ENCODE assay signal across 11 mouse cellular contexts in the genomic region with DNA sequence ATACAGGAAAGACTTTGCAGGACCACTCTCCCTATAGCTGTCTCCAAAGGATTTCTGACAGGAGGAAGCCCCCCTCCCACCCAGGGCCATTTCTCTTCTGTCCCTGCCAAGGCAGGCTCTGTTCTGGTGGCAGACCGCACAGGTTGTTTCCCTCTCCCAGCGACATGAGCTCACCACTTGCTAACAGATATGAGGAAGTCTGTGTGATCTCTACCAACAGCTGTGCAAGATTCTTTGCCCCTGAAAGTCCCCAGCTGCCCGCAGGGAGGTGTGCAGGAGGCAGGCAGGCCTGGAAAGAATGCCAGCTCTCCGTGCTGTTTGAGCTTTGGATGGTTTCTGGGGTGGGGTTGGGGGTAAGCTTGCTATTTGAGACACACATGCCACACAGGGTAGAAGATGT. TPM values are rescaled to one million over a fixed set of nuclear protein-coding genes. Genes with fewer than 3 reads are reported as not detected.
A peak's percentile ranks its signal among the peaks of the same experiment; 100 is the strongest.
DNase-seq lines count a peak whose midpoint lies in the region; ATAC-seq and TF ChIP-seq lines count a peak whose summit lies in the region.
"Had no signal": no experiment of that assay in that cellular context is flagged by ENCODE, and none has a peak within 500 bp of the region (broad histone marks: within the 10 kb centered on the region; RNA-seq: fewer than 3 reads in every experiment).

No protein-coding gene starts in this region.

- 17% methylated on average over 4 of the region's 4 CpGs for WGBS in hindbrain, postnatal 0 days
- WGBS in hindbrain, embryonic 14.5 days = 11% methylated on average over 4 of the region's 4 CpGs
- WGBS in forebrain, embryonic 15.5 days = 6% methylated on average over 4 of the region's 4 CpGs

- H3K9me3 ChIP-seq in hindbrain, postnatal 0 days (ENCODE audit: low read length) = no peaks in the 10 kb centered on the region
- H3K9me3 ChIP-seq in hindbrain, embryonic 14.5 days (ENCODE audit: control insufficient read depth, low read length) = no peaks in the 10 kb centered on the region
- H3K9me3 ChIP-seq in forebrain, embryonic 15.5 days = no peaks in the 10 kb centered on the region
- H3K9me3 ChIP-seq: liver, embryonic 13.5 days had no signal

- no peak for TF ChIP-seq CTCF in hindbrain, postnatal 0 days (IDR thresholded peaks at IDR 0.05; ENCODE audit: low read depth)

- H3K9ac ChIP-seq in hindbrain, postnatal 0 days (replicated peaks; ENCODE audit: low read length) = no peak overlapping the region
- no peak overlapping the region for H3K9ac ChIP-seq in hindbrain, embryonic 14.5 days
- H3K9ac ChIP-seq in forebrain, embryonic 15.5 days (replicated peaks) = 0 out of 2 replicates have a peak overlapping the region, but pooled peaks have one; percentile 0
- H3K9ac ChIP-seq: liver, embryonic 13.5 days had no signal

- H3K27ac ChIP-seq in hindbrain, postnatal 0 days = no peak overlapping the region
- no peak overlapping the region for H3K27ac ChIP-seq in hindbrain, embryonic 14.5 days
- peak overlapping the region; percentile 79 for H3K27ac ChIP-seq in forebrain, embryonic 15.5 days (replicated peaks)
- H3K27ac ChIP-seq: liver, embryonic 13.5 days had no signal

- peaks cover 4% of the 10 kb centered on the region; the same call in 1 of the 2 replicates for H3K4me1 ChIP-seq in hindbrain, postnatal 0 days (ENCODE audit: insufficient read depth, low read length)
- no peaks in the 10 kb centered on the region for H3K4me1 ChIP-seq in hindbrain, embryonic 14.5 days (replicated peaks; ENCODE audit: control insufficient read depth, insufficient read depth, low read length)
- H3K4me1 ChIP-seq in forebrain, embryonic 15.5 days = peaks cover 39% of the 10 kb centered on the region
- H3K4me1 ChIP-seq: liver, embryonic 13.5 days had no signal

- no peak for TF ChIP-seq POLR2A in myocyte (IDR thresholded peaks at IDR 0.05; ENCODE audit: insufficient read length, low read depth)

- no peaks in the 10 kb centered on the region for H3K79me2 ChIP-seq in myocyte (ENCODE audit: control insufficient read depth, insufficient read depth)

- no peaks in the 10 kb centered on the region for H3K27me3 ChIP-seq in hindbrain, postnatal 0 days (ENCODE audit: insufficient read depth, low read length)
- H3K27me3 ChIP-seq in hindbrain, embryonic 14.5 days (ENCODE audit: control insufficient read depth, insufficient read depth, low read length) = no peaks in the 10 kb centered on the region
- no peaks in the 10 kb centered on the region for H3K27me3 ChIP-seq in forebrain, embryonic 15.5 days
- H3K27me3 ChIP-seq in myocyte (ENCODE audit: control insufficient read depth, insufficient read depth, insufficient read length) = peaks cover 12% of the 10 kb centered on the region

- H3K4me2 ChIP-seq in hindbrain, postnatal 0 days (ENCODE audit: low read depth, low read length) = no peak overlapping the region
- no peak overlapping the region for H3K4me2 ChIP-seq in hindbrain, embryonic 14.5 days (replicated peaks)
- H3K4me2 ChIP-seq in forebrain, embryonic 15.5 days (replicated peaks) = no peak overlapping the region
- no peak overlapping the region for H3K4me2 ChIP-seq in myocyte (ENCODE audit: low read depth)
- H3K4me2 ChIP-seq: heart, embryonic 11.5 days; liver, embryonic 13.5 days had no signal

- H3K4me3 ChIP-seq in hindbrain, postnatal 0 days (ENCODE audit: low read length) = no peak overlapping the region
- no peak overlapping the region for H3K4me3 ChIP-seq in hindbrain, embryonic 14.5 days (replicated peaks; ENCODE audit: low read length)
- H3K4me3 ChIP-seq in forebrain, embryonic 15.5 days = no peak overlapping the region
- no peak overlapping the region for H3K4me3 ChIP-seq in myocyte
- H3K4me3 ChIP-seq: liver, embryonic 13.5 days had no signal

- DNase-seq in hindbrain, postnatal 0 days (ENCODE audit: low spot score) = peak; percentile 38
- no peak for DNase-seq in hindbrain, embryonic 14.5 days (ENCODE audit: low spot score)
- no peak for DNase-seq in frontal cortex, postnatal 10 days (ENCODE audit: low spot score in 2 of 2)
- no peak for DNase-seq in adrenal gland, postnatal 25 days
- DNase-seq: kidney, adult 2 months; liver, embryonic 13.5 days; right cerebral cortex, postnatal 14 days had no signal

- ATAC-seq in hindbrain, postnatal 0 days = peak; percentile 44; the same call in 1 of the 2 replicates
- no peak for ATAC-seq in hindbrain, embryonic 14.5 days (ENCODE audit: low FRiP score)
- ATAC-seq in common myeloid progenitor, adult 5-6 weeks (replicated peaks; ENCODE audit: low read depth, poor library complexity, severe bottlenecking) = peak; percentile 90
- ATAC-seq in forebrain, embryonic 15.5 days (replicated peaks) = 0 out of 2 replicates have a peak, but pooled peaks have one; percentile 6

- H3ac ChIP-seq in myocyte (ENCODE audit: control insufficient read depth, insufficient read length) = no peak overlapping the region

- no peaks in the 10 kb centered on the region for H3K36me3 ChIP-seq in hindbrain, postnatal 0 days (ENCODE audit: insufficient read depth, low read length)
- no peaks in the 10 kb centered on the region for H3K36me3 ChIP-seq in hindbrain, embryonic 14.5 days (replicated peaks; ENCODE audit: control insufficient read depth, insufficient read depth)
- H3K36me3 ChIP-seq in forebrain, embryonic 15.5 days = no peaks in the 10 kb centered on the region
- H3K36me3 ChIP-seq in myocyte (ENCODE audit: control insufficient read depth, insufficient read depth) = no peaks in the 10 kb centered on the region
- H3K36me3 ChIP-seq: liver, embryonic 13.5 days had no signal

TF ChIP-seq in myocyte, 11 proteins besides CTCF, POLR2A, EP300 and RAD21:
- TF ChIP-seq CEBPB (IDR thresholded peaks at IDR 0.05; ENCODE audit: insufficient read depth, poor library complexity, severe bottlenecking) (no peak), MAX (IDR thresholded peaks at IDR 0.05; ENCODE audit: low read depth) (no peak), E2F4 (IDR thresholded peaks at IDR 0.05; ENCODE audit: insufficient read depth) (no peak), MYOD1 (IDR thresholded peaks at IDR 0.05; ENCODE audit: control insufficient read depth in 1 of 3, insufficient read length in 2 of 3, low read depth in 2 of 3) (peak in 2 of 3 experiments; percentile 69 to 70), MYOG (IDR thresholded peaks at IDR 0.05; ENCODE audit: control insufficient read depth in 1 of 3, insufficient read depth in 1 of 3, insufficient read length in 2 of 3, low read depth in 2 of 3) (peak in 1 of 3 experiments; percentile 61), TCF3 (IDR thresholded peaks at IDR 0.05; ENCODE audit: insufficient read length, low read depth) (no peak), SRF (IDR thresholded peaks at IDR 0.05; ENCODE audit: control insufficient read depth, insufficient read length, low read depth) (no peak), TCF12 (IDR thresholded peaks at IDR 0.05; ENCODE audit: insufficient read depth, poor library complexity, severe bottlenecking) (no peak)

RNA-seq across cellular contexts. Expression of gene Parp11, which starts 38.9 kb away (rescaled TPM):
- total RNA-seq in hindbrain, postnatal 0 days (2014; rRNA removed) = 38.9 and 39.6 TPM in 2 replicates
- 43.0 and 43.9 TPM in 2 replicates for polyA plus RNA-seq in hindbrain, postnatal 0 days (2015; fragmentation: Nextera tagmentation; extraction: Ambion mirVana)
- polyA plus RNA-seq in hindbrain, embryonic 14.5 days (2014; fragmentation: Nextera tagmentation; extraction: Ambion mirVana) = 85.8 and 95.7 TPM in 2 replicates
- total RNA-seq in common myeloid progenitor, adult 5-6 weeks (2017) = 24.1 and 36.8 TPM in 2 replicates
- polyA plus RNA-seq in forebrain, embryonic 15.5 days (2015; fragmentation: Nextera tagmentation; extraction: Ambion mirVana) = 80.1 and 82.1 TPM in 2 replicates
- polyA plus RNA-seq in myocyte (2012; fragmentation: generic; extraction: Trizol) = 4.3 TPM
- 18.8 and 28.1 TPM in 2 replicates for total RNA-seq in adrenal gland, postnatal 25 days (2021)
